Mouse (Mus musculus) lung, adult 2 months (tissue): ENCODE results near the gene Cgas.
"Not testable (repeated sequence)": the region's sequence is repeated elsewhere in the genome, so short reads cannot be mapped to it uniquely, and the experiment has no call there.

ENCODE experiments used
- CTCF ChIP-seq: fragments of 200-500 bp; IDR thresholded peaks from 2 replicates; pipeline ENCODE4 v1.5.1; 2011; ENCODE audit warnings: mild to moderate bottlenecking, low read length, control low read depth; ENCODE audit not compliant: insufficient read depth
- POLR2A ChIP-seq: fragments of 200-500 bp; IDR thresholded peaks from 2 replicates; pipeline ENCODE4 v1.6.1; 2011; ENCODE audit warnings: low read depth, mild to moderate bottlenecking, control low read depth, low read length, borderline replicate concordance; ENCODE audit errors: extremely low read depth

DNA sequence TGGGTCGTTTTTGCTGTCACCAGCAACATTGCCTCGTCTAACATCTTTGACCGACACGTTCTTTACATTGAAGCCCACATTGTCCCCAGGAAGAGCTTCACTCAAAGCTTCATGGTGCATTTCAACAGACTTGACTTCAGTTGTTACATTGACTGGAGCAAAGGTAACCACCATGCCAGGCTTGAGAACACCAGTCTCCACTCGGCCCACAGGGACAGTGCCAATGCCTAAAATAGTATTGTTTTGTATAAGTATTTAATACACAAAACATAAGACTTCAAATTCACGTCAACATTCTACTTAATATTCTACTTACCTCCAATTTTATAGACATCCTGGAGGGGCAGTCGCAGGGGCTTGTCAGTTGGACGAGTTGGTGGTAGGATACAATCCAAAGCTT is 36.3 kb upstream of the Cgas start:
- TF ChIP-seq CTCF, POLR2A: not testable (repeated sequence)
